Mouse (Mus musculus) midbrain, embryonic 15.5 days (tissue): ENCODE data around the gene Zfp663. TPM values are rescaled to one million over a fixed set of nuclear protein-coding genes. Genes with fewer than 3 reads are reported as not detected.
A peak's percentile ranks its signal among the peaks of the same experiment; 100 is the strongest.

Experiments
- ATAC-seq: fragments of 200-750 bp; cut with Nextera tagmentation; replicated peaks from 2 replicates; pipeline ENCODE4 v1.8.0; 2017; ENCODE audit warnings: moderate TSS enrichment
- H3K27ac ChIP-seq: fragments of 300-500 bp; sonication (generic); 2 replicates; pipeline ENCODE4 v1.5.1; 2015; ENCODE audit warnings: mild to moderate bottlenecking, inconsistent platforms
- H3K27me3 ChIP-seq: fragments of 300-500 bp; sonication (generic); replicated peaks from 2 replicates; pipeline ENCODE4 v1.6.1; 2015; ENCODE audit warnings: inconsistent platforms
- H3K36me3 ChIP-seq: fragments of 300-500 bp; sonication (generic); replicated peaks from 2 replicates; pipeline ENCODE4 v1.6.1; 2015; ENCODE audit warnings: inconsistent platforms
- H3K4me1 ChIP-seq: fragments of 300-500 bp; sonication (generic); 2 replicates; pipeline ENCODE4 v1.6.1; 2015; ENCODE audit warnings: inconsistent platforms
- H3K4me2 ChIP-seq: fragments of 300-500 bp; sonication (generic); 2 replicates; pipeline ENCODE4 v1.6.1; 2015; ENCODE audit warnings: inconsistent platforms, mild to moderate bottlenecking, moderate library complexity
- H3K4me3 ChIP-seq: fragments of 300-500 bp; sonication (generic); 2 replicates; pipeline ENCODE4 v1.5.1; 2015; ENCODE audit warnings: mild to moderate bottlenecking, inconsistent platforms
- H3K9ac ChIP-seq: fragments of 300-500 bp; sonication (generic); 2 replicates; pipeline ENCODE4 v1.6.1; 2015; ENCODE audit warnings: mild to moderate bottlenecking, inconsistent platforms
- H3K9me3 ChIP-seq: fragments of 300-500 bp; sonication (generic); 2 replicates; pipeline ENCODE4 v1.6.1; 2016; ENCODE audit warnings: inconsistent platforms
- WGBS: fragments of 180-500 bp; shearing (Covaris S2); methylation state at CpG from one replicate; pipeline ENCODE4 v1.1.7; 2015; ENCODE audit warnings: mixed read lengths; 5-methylcytosine and 5-hydroxymethylcytosine counted together
- polyA plus RNA-seq: library from polyadenylated mRNA; unstranded; fragments of >200 nt; fragmentation: Nextera tagmentation; extraction: Ambion mirVana; gene quantifications from 2 replicates; pipeline ENCODE4 v1.2.1, GENCODE M21; 2015

Gene Zfp663
- polyA plus RNA-seq, 1 experiment from 2014 or later: 10.9 TPM

DNA sequence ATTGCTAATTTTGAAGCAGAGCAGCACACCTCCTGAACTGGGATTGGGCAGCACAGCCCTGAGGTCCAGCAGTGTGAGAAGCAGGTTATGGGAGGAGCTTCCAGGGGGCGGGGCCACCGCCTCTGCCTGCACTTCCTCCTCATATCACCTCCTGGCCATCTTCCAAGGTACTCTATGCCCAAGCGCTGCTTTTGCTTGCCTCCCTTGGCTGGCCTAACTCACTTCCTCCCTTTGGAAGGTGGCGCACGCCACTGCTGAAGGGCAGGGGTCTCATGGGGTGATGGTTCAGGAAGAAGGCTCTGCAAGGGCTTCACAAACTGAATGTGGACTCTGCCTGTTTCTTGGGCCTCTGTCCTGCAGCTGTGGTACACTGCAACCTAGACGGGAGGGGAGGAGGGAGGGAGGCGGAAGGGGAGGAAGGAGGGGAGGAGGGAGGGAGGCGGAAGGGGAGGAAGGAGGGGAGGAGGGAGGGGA lies 1.4 kb downstream of the Zfp663 start:
- WGBS: 12% methylated on average over 6 of the region's 8 CpGs
- ATAC-seq: no peak
- 0 out of 2 replicates have a peak overlapping the region, but pooled peaks have one; percentile 8 for H3K9ac ChIP-seq
- H3K4me3 ChIP-seq: peak overlapping the region; percentile 9; the same call in 1 of the 2 replicates
- H3K27ac ChIP-seq: no peak overlapping the region
- no peaks in the 10 kb centered on the region for H3K27me3 ChIP-seq
- peak overlapping the region; percentile 82 for H3K4me2 ChIP-seq
- H3K4me1 ChIP-seq: peaks cover 23% of the 10 kb centered on the region
- H3K9me3 ChIP-seq: no peaks in the 10 kb centered on the region
- no peaks in the 10 kb centered on the region for H3K36me3 ChIP-seq

GRCm38 (mm10) chr2:165364334-165365091 lies 4.0 kb downstream of the Zfp663 start:
- H3K4me1 ChIP-seq: peaks cover 23% of the 10 kb centered on the region
- H3K36me3 ChIP-seq: no peaks in the 10 kb centered on the region
- ATAC-seq: no peak
- WGBS: 14% methylated on average over 21 of the region's 21 CpGs
- H3K27me3 ChIP-seq: no peaks in the 10 kb centered on the region
- H3K9me3 ChIP-seq: no peaks in the 10 kb centered on the region
- H3K4me2 ChIP-seq: no peak overlapping the region
- H3K4me3 ChIP-seq: no peak overlapping the region; the same call in 1 of the 2 replicates
- H3K9ac ChIP-seq: no peak overlapping the region
- H3K27ac ChIP-seq: no peak overlapping the region

DNA sequence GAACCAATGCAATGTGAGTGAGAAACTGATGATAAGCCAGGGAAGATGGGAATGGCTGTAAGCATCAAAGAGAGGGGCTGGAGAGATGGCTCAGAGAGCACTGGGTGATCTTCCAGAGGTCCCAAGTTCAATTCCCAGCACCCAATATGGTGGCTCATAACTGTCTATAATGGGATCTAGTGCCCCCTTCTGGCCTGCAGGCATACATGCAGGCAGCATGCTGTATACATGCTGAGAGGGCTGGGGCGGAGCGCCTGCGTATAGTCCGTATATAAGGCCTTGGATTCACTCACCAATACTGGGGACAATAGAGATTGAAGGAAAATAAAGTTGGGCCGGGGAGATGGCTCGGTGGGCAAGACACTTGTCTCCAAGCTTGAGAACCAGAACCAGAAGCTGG lies 5.2 kb downstream of the Zfp663 start:
- no peak for ATAC-seq
- H3K4me3 ChIP-seq: no peak overlapping the region
- H3K9ac ChIP-seq: no peak overlapping the region
- peaks cover 18% of the 10 kb centered on the region for H3K4me1 ChIP-seq
- H3K27me3 ChIP-seq: no peaks in the 10 kb centered on the region
- WGBS: 90% methylated on average over 6 of the region's 6 CpGs
- no peaks in the 10 kb centered on the region for H3K9me3 ChIP-seq
- no peak overlapping the region for H3K27ac ChIP-seq
- no peaks in the 10 kb centered on the region for H3K36me3 ChIP-seq
- no peak overlapping the region for H3K4me2 ChIP-seq

DNA sequence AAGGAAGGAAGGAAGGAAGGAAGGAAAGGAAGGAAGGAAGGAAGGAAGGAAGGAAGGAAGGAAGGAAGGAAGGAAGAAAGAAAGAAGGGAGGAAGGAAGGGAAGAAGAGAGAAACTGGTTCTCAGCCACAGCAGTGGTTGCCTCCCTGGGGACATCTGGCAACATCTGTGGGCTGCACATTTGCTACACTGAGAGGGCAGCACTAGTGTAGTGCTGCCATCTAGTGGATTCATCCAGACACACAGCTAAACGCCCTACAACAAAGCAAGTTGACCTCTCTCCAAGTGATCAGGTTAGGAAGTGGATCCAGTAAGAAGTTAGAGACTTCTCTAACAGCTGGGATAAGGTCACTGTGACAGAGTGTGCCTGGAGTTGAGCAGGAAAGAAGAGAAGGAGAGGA lies 7.7 kb downstream of the Zfp663 start:
- H3K9ac ChIP-seq: no peak overlapping the region
- H3K9me3 ChIP-seq: no peaks in the 10 kb centered on the region
- H3K27ac ChIP-seq: no peak overlapping the region
- ATAC-seq: 0 out of 2 replicates have a peak, but pooled peaks have one; percentile 65
- peaks cover 4% of the 10 kb centered on the region; the same call in 1 of the 2 replicates for H3K4me1 ChIP-seq
- no peaks in the 10 kb centered on the region for H3K27me3 ChIP-seq
- H3K4me2 ChIP-seq: no peak overlapping the region
- no peak overlapping the region for H3K4me3 ChIP-seq
- H3K36me3 ChIP-seq: no peaks in the 10 kb centered on the region
- WGBS: 0% methylated on average over 1 of the region's 1 CpGs

GRCm38 (mm10) chr2:165351828-165352513 lies 16.6 kb downstream of the Zfp663 start:
- Histone ChIP-seq H3K27ac (no peak overlapping the region), H3K27me3 (no peaks in the 10 kb centered on the region), H3K4me2 (no peak overlapping the region), H3K9me3 (0 out of 2 replicates have a peak, but pooled peaks cover 20% of the 10 kb centered on the region), H3K9ac (no peak overlapping the region), H3K4me3 (no peak overlapping the region), H3K4me1 (no peaks in the 10 kb centered on the region), H3K36me3 (peaks cover 23% of the 10 kb centered on the region)
- no peak for ATAC-seq
- WGBS: 89% methylated on average over 20 of the region's 20 CpGs

DNA sequence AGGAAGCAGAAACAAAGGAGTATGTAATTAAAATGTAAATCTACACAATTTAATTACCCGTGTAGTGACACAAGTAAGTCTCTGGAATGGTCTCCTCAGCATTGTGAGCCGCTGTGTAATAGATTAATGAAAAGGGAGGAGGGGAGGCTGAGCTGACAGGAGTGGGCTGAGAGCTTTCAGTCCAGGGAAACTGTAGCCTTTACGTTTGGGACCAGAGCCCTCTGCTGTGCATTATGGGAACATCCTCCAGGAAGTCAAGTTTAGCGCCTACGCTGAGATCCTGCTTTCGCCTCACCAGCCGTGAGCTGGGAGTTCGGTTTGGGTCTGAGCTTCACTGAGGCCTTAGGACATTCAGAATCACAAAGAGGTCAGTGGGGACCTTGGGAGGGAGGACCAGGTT lies 19.1 kb downstream of the Zfp663 start:
- Histone ChIP-seq H3K4me1 (no peaks in the 10 kb centered on the region), H3K4me2 (no peak overlapping the region), H3K9ac (no peak overlapping the region), H3K36me3 (peaks cover 23% of the 10 kb centered on the region), H3K27me3 (no peaks in the 10 kb centered on the region), H3K9me3 (0 out of 2 replicates have a peak, but pooled peaks cover 20% of the 10 kb centered on the region), H3K4me3 (no peak overlapping the region), H3K27ac (no peak overlapping the region)
- WGBS: 20% methylated on average over 8 of the region's 8 CpGs
- ATAC-seq: peak; percentile 77; the same call in 1 of the 2 replicates

DNA sequence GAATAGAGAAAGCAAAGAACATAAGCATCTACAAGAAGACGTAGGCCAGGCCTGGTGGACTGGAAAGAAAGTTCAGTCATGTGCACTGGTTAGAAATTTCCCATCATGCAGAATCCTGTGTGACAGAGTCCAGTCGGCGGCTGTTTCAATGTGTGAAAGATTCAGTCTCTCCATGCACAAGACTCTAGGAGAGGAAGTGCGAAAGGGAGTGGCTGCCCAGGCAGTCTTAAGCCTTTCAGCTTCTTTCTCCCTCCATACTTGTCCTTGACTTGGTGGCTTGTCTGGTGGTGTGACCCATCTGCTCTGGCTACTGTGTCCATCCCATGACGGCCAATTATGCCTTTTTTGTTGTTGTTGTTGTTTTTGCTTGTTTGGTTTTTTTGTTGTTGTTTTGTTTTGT lies 22.3 kb downstream of the Zfp663 start:
- no peak overlapping the region for H3K27ac ChIP-seq
- H3K4me1 ChIP-seq: 0 out of 2 replicates have a peak, but pooled peaks cover 3% of the 10 kb centered on the region
- no peak overlapping the region for H3K4me3 ChIP-seq
- no peaks in the 10 kb centered on the region for H3K36me3 ChIP-seq
- H3K27me3 ChIP-seq: no peaks in the 10 kb centered on the region
- no peak overlapping the region for H3K9ac ChIP-seq
- H3K9me3 ChIP-seq: no peaks in the 10 kb centered on the region
- no peak for ATAC-seq
- WGBS: 88% methylated on average over 5 of the region's 5 CpGs
- H3K4me2 ChIP-seq: no peak overlapping the region

- H3K9me3 ChIP-seq: no peaks in the 10 kb centered on the region
- H3K27me3 ChIP-seq: no peaks in the 10 kb centered on the region
- no peak overlapping the region for H3K4me2 ChIP-seq
- no peak overlapping the region for H3K9ac ChIP-seq
- no peak overlapping the region for H3K27ac ChIP-seq
- no peaks in the 10 kb centered on the region for H3K36me3 ChIP-seq
- no peak overlapping the region for H3K4me3 ChIP-seq
- H3K4me1 ChIP-seq: 0 out of 2 replicates have a peak, but pooled peaks cover 5% of the 10 kb centered on the region
- 7% methylated on average over 3 of the region's 3 CpGs for WGBS
- ATAC-seq: no peak
Observed at GRCm38 (mm10) chr2:165337191-165337590, 31.3 kb downstream of the Zfp663 start.

- no peaks in the 10 kb centered on the region for H3K9me3 ChIP-seq
- H3K27me3 ChIP-seq: no peaks in the 10 kb centered on the region
- no peak for ATAC-seq
- H3K9ac ChIP-seq: no peak overlapping the region
- no peaks in the 10 kb centered on the region for H3K36me3 ChIP-seq
- peaks cover 10% of the 10 kb centered on the region for H3K4me1 ChIP-seq
- H3K27ac ChIP-seq: no peak overlapping the region
- H3K4me2 ChIP-seq: no peak overlapping the region
- WGBS: 45% methylated on average over 14 of the region's 14 CpGs
- H3K4me3 ChIP-seq: no peak overlapping the region
Observed at GRCm38 (mm10) chr2:165332610-165333210, 35.8 kb downstream of the Zfp663 start.

GRCm38 (mm10) chr2:165329703-165330102 lies 38.8 kb downstream of the Zfp663 start:
- H3K4me3 ChIP-seq: no peak overlapping the region
- H3K27me3 ChIP-seq: no peaks in the 10 kb centered on the region
- no peak for ATAC-seq
- no peak overlapping the region for H3K27ac ChIP-seq
- no peak overlapping the region for H3K9ac ChIP-seq
- no peaks in the 10 kb centered on the region for H3K9me3 ChIP-seq
- H3K36me3 ChIP-seq: no peaks in the 10 kb centered on the region
- H3K4me1 ChIP-seq: peaks cover 29% of the 10 kb centered on the region
- WGBS: 70% methylated on average over 3 of the region's 3 CpGs
- H3K4me2 ChIP-seq: no peak overlapping the region

DNA sequence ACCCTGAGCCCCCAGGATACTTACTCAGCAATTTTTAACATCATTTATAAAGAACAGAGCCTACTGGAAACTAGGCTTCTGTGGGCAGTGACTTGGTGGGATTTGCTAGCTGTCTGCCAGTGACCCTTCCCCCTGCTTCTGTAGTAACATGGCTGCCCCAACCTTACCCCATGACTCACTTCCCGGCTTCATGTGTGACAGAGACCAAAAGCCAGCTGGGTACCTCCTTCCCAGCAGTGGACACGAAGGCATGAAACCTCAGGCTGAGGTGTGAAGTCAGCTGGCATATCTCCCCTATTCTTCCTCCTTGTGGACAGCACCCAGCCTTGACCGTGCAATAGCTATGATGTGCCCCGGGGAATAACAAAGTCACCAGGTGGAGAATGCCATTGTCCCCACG lies 39.8 kb downstream of the Zfp663 start:
- Histone ChIP-seq H3K4me1 (peaks cover 38% of the 10 kb centered on the region), H3K4me2 (no peak overlapping the region), H3K36me3 (no peaks in the 10 kb centered on the region), H3K27me3 (no peaks in the 10 kb centered on the region), H3K9ac (no peak overlapping the region), H3K27ac (no peak overlapping the region), H3K4me3 (no peak overlapping the region), H3K9me3 (no peaks in the 10 kb centered on the region)
- no peak for ATAC-seq
- 83% methylated on average over 5 of the region's 5 CpGs for WGBS

- no peak for ATAC-seq
- Histone ChIP-seq H3K27ac (peak overlapping the region; percentile 94), H3K9me3 (no peaks in the 10 kb centered on the region), H3K4me3 (peak overlapping the region; percentile 89), H3K9ac (peak overlapping the region; percentile 67), H3K27me3 (no peaks in the 10 kb centered on the region), H3K36me3 (no peaks in the 10 kb centered on the region), H3K4me2 (peak overlapping the region; percentile 85), H3K4me1 (peaks cover 39% of the 10 kb centered on the region)
- 27% methylated on average over 7 of the region's 7 CpGs for WGBS
Observed at GRCm38 (mm10) chr2:165327386-165327785, 41.1 kb downstream of the Zfp663 start.
